Mouse (Mus musculus): ENCODE data around the gene Hrh1. TPM values are rescaled to one million over a fixed set of nuclear protein-coding genes. Genes with fewer than 3 reads are reported as not detected.

Hrh1 gene
- total and polyA plus RNA-seq, 3 experiments, result not detected

GRCm38 (mm10) chr6:114474059-114474458, 76.3 kb downstream of the Hrh1 start:
- TF ChIP-seq ZMIZ1 (IDR thresholded peaks at IDR 0.05; ENCODE audit: low read depth, low read length) (no peak), ETS1 (conservative IDR thresholded peaks at IDR 0.05; ENCODE audit: low read depth, low read length) (no peak), UBTF (IDR thresholded peaks at IDR 0.05; ENCODE audit: low read depth, low read length) (no peak)
- no peak overlapping the region for H3K27ac ChIP-seq (ENCODE audit: insufficient read depth, low read depth)
- no peaks in the 10 kb centered on the region for H3K4me1 ChIP-seq (ENCODE audit: control insufficient read depth in 1 of 2, insufficient read depth in 2 of 2)
- peaks cover 81% of the 10 kb centered on the region for H3K27me3 ChIP-seq (replicated peaks)
- H3K4me2 ChIP-seq (ENCODE audit: insufficient read depth, low read depth, poor library complexity, severe bottlenecking), result no peak overlapping the region
- no peaks in the 10 kb centered on the region for H3K79me2 ChIP-seq (replicated peaks; ENCODE audit: control insufficient read depth, extremely low read depth, insufficient read depth, poor library complexity, severe bottlenecking)
- no peaks in the 10 kb centered on the region for H3K36me3 ChIP-seq (replicated peaks in 1 of 2; ENCODE audit: control insufficient read depth in 1 of 2, insufficient read depth in 1 of 2, low read length in 1 of 2)
- H3K4me3 ChIP-seq (replicated peaks in 1 of 3; ENCODE audit: low read depth in 2 of 3, low read length in 2 of 3, poor library complexity in 1 of 3), result no peak overlapping the region
- dilution Hi-C loops (cut with MboI; ENCODE audit: extremely low pct_ligation_motif_present, extremely low pct_unique_long_range_greater_than_20kb, low sequenced_read_pairs), result no loop called here
- no peak for DNase-seq (ENCODE audit: extremely low read depth)
- H3K9ac ChIP-seq (ENCODE audit: insufficient read depth, low read depth), result no peak overlapping the region
- peaks cover 2% of the 10 kb centered on the region for H3K9me3 ChIP-seq (replicated peaks; ENCODE audit: low read length)
- in situ Hi-C loops (cut with MboI; ENCODE audit: low pct_ligation_motif_present, low pct_unique_long_range_greater_than_20kb, low sequenced_read_pairs), result loop anchor here (25.0 kb wide), 1 partner anchor 213 kb away; no protein-coding TSS in a partner anchor

DNA sequence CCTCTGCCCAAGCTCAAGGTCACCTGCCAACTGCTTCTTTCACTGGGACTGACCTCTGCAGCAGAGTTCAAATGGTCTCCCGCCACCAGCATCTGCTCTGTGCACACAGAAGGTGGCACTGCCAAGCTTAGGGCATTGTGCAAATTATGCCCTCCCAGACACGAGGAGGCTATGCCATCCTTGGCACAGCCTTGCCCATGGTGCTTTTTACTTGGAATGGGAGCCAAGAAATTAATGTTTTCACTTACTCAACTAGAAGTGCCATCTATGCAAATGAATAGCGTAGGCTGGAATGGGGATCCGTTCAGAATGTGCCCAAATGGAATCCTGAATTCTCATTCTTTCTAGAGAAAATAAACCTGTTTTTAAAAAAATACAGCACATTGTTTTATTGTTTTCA, 77.2 kb downstream of the Hrh1 start:
- Histone ChIP-seq H3K9me3 (replicated peaks; ENCODE audit: low read length) (peaks cover 2% of the 10 kb centered on the region), H3K4me1 (ENCODE audit: control insufficient read depth in 1 of 2, insufficient read depth in 2 of 2) (0 out of 4 replicates have a peak, but pooled peaks cover 0 to 2% of the 10 kb centered on the region in 2 experiments), H3K36me3 (replicated peaks in 1 of 2; ENCODE audit: control insufficient read depth in 1 of 2, insufficient read depth in 1 of 2, low read length in 1 of 2) (no peaks in the 10 kb centered on the region), H3K4me3 (replicated peaks in 1 of 3; ENCODE audit: low read depth in 2 of 3, low read length in 2 of 3, poor library complexity in 1 of 3) (no peak overlapping the region), H3K9ac (ENCODE audit: insufficient read depth, low read depth) (no peak overlapping the region), H3K27ac (ENCODE audit: insufficient read depth, low read depth) (no peak overlapping the region), H3K27me3 (replicated peaks) (peaks cover 84% of the 10 kb centered on the region), H3K4me2 (ENCODE audit: insufficient read depth, low read depth, poor library complexity, severe bottlenecking) (no peak overlapping the region), H3K79me2 (replicated peaks; ENCODE audit: control insufficient read depth, extremely low read depth, insufficient read depth, poor library complexity, severe bottlenecking) (no peaks in the 10 kb centered on the region)
- in situ Hi-C loops (cut with MboI; ENCODE audit: low pct_ligation_motif_present, low pct_unique_long_range_greater_than_20kb, low sequenced_read_pairs) (loop anchor here (25.0 kb wide), 1 partner anchor 212 kb away; no protein-coding TSS in a partner anchor), dilution Hi-C loops (cut with MboI; ENCODE audit: extremely low pct_ligation_motif_present, extremely low pct_unique_long_range_greater_than_20kb, low sequenced_read_pairs) (no loop called here)
- TF ChIP-seq SIN3A (IDR thresholded peaks at IDR 0.05; ENCODE audit: low read length) (no peak), TCF12 (IDR thresholded peaks at IDR 0.05; ENCODE audit: low read depth, low read length) (no peak), JUN (IDR thresholded peaks at IDR 0.05; ENCODE audit: insufficient read depth, low read depth, low read length) (no peak)
- no peak for DNase-seq (ENCODE audit: extremely low read depth)

DNA sequence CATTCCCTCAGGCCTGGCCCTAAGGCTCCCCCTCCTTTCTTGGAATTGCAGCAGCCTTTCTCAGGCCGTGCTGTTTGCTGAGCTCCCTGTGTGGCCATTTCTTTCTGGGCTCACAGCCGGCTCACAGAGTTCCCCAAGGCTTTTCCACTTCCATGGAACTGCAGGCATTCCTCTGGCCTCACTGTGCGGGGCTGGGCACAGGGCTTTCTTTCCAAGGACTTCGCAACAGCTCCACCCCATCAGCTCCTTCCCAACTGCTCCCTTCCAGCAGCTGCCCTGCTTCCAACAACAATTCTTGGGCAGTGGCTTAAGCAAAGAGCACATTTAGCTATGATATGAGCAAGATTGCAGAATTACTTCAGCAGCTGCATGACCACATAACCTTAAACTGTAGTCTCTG, 81.0 kb downstream of the Hrh1 start:
- Histone ChIP-seq H3K79me2 (replicated peaks; ENCODE audit: control insufficient read depth, extremely low read depth, insufficient read depth, poor library complexity, severe bottlenecking) (no peaks in the 10 kb centered on the region), H3K4me3 (replicated peaks in 1 of 3; ENCODE audit: low read depth in 2 of 3, low read length in 2 of 3, poor library complexity in 1 of 3) (no peak overlapping the region), H3K4me1 (ENCODE audit: control insufficient read depth in 1 of 2, insufficient read depth in 2 of 2) (0 out of 4 replicates have a peak, but pooled peaks cover 0 to 2% of the 10 kb centered on the region in 2 experiments), H3K27me3 (replicated peaks) (peaks cover 95% of the 10 kb centered on the region), H3K36me3 (replicated peaks in 1 of 2; ENCODE audit: control insufficient read depth in 1 of 2, insufficient read depth in 1 of 2, low read length in 1 of 2) (no peaks in the 10 kb centered on the region), H3K9me3 (replicated peaks; ENCODE audit: low read length) (peaks cover 2% of the 10 kb centered on the region), H3K9ac (ENCODE audit: insufficient read depth, low read depth) (no peak overlapping the region), H3K4me2 (ENCODE audit: insufficient read depth, low read depth, poor library complexity, severe bottlenecking) (no peak overlapping the region), H3K27ac (ENCODE audit: insufficient read depth, low read depth) (no peak overlapping the region)
- in situ Hi-C loops (cut with MboI; ENCODE audit: low pct_ligation_motif_present, low pct_unique_long_range_greater_than_20kb, low sequenced_read_pairs) (no loop called here), dilution Hi-C loops (cut with MboI; ENCODE audit: extremely low pct_ligation_motif_present, extremely low pct_unique_long_range_greater_than_20kb, low sequenced_read_pairs) (no loop called here)
- TF ChIP-seq E2F4 (IDR thresholded peaks at IDR 0.05; ENCODE audit: insufficient replicate concordance, low read depth, low read length), result no peak
- TF ChIP-seq CHD2 (IDR thresholded peaks at IDR 0.05; ENCODE audit: low read length), result no peak
- no peak for TF ChIP-seq MYC (IDR thresholded peaks at IDR 0.05; ENCODE audit: low read depth, low read length)
- TF ChIP-seq CHD1 (IDR thresholded peaks at IDR 0.05; ENCODE audit: low read depth, low read length), result no peak
- TF ChIP-seq USF2 (conservative IDR thresholded peaks at IDR 0.05; ENCODE audit: low read depth, low read length), result no peak
- no peak for TF ChIP-seq JUND (conservative IDR thresholded peaks at IDR 0.05; ENCODE audit: low read depth, low read length)
- no peak for TF ChIP-seq ETS1 (conservative IDR thresholded peaks at IDR 0.05; ENCODE audit: low read depth, low read length)
- no peak for TF ChIP-seq KAT2A (IDR thresholded peaks at IDR 0.05; ENCODE audit: insufficient replicate concordance, low read length)
- no peak for TF ChIP-seq MAZ (IDR thresholded peaks at IDR 0.05; ENCODE audit: low read depth, low read length)
- DNase-seq (ENCODE audit: extremely low read depth), result no peak
